Mouse (Mus musculus) stomach, adult 2 months (tissue): ENCODE data around the gene Gpr174. TPM values are rescaled to one million over a fixed set of nuclear protein-coding genes. Genes with fewer than 3 reads are reported as not detected.

Experiments
- polyA plus RNA-seq: library from polyadenylated mRNA; depleted of rRNA; stranded (reverse); fragments of >200 nt; gene quantifications from 2 replicates; pipeline ENCODE4 v1.2.3, GENCODE M21; 2012; rRNA removed

Gene Gpr174
- polyA plus RNA-seq: not detected in 2 replicates

DNA sequence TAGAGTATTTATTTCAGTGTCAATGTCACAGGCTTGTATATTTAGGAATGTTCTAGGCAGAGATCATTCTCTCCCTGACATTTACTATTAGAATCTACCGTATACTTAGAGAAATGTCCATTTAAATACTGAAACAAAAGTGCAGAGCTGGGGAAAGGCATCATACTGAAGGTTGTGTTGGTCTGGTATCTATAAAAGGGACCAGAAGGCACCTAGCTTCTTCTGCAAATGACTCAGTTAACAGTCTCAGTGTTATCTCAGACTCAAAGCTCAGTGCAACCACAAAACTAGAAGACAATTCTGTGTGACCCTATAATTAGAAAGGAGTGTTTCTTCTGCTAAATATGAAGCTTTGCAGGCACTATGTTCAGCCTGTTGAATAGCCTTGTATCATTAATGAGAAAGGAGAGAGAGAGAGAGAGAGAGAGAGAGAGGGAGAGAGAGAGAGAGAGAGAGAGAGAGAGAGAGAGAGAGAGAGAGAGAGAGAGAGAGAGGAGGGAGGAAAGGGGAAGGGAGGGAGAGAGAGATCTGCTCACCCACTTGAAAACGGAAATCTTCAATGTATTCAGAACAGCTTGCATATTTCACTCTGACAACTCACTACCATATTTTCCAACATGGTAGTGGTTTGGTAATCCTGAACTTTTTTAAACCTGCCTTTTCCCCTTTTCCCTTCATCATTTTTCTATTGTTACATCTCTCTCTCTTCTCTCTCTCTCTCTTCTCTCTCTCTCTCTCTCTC, at the start of gene Gpr174:
Gpr174 (plus strand) TSS at position 393 of the 742 bp plus-strand sequence.

Other genes starting within 250 kb of the Gpr174 start
- gene P2ry10, start 167.4 kb upstream of the Gpr174 start, polyA plus RNA-seq: 0.02 and 0.06 TPM in 2 replicates
- gene P2ry10b, start 107.0 kb upstream of the Gpr174 start, polyA plus RNA-seq: 0.13 and 0.69 TPM in 2 replicates
- 1.8 and 3.4 TPM in 2 replicates for gene Itm2a, start 147.5 kb downstream of the Gpr174 start, polyA plus RNA-seq